Mouse (Mus musculus): ENCODE results near the gene Akr1a1. TPM values are rescaled to one million over a fixed set of nuclear protein-coding genes. Genes with fewer than 3 reads are reported as not detected.

Akr1a1 gene
- polyA plus RNA-seq (2014; fragmentation: Nextera tagmentation; extraction: Ambion mirVana) = 449 and 453 TPM in 2 replicates

DNA sequence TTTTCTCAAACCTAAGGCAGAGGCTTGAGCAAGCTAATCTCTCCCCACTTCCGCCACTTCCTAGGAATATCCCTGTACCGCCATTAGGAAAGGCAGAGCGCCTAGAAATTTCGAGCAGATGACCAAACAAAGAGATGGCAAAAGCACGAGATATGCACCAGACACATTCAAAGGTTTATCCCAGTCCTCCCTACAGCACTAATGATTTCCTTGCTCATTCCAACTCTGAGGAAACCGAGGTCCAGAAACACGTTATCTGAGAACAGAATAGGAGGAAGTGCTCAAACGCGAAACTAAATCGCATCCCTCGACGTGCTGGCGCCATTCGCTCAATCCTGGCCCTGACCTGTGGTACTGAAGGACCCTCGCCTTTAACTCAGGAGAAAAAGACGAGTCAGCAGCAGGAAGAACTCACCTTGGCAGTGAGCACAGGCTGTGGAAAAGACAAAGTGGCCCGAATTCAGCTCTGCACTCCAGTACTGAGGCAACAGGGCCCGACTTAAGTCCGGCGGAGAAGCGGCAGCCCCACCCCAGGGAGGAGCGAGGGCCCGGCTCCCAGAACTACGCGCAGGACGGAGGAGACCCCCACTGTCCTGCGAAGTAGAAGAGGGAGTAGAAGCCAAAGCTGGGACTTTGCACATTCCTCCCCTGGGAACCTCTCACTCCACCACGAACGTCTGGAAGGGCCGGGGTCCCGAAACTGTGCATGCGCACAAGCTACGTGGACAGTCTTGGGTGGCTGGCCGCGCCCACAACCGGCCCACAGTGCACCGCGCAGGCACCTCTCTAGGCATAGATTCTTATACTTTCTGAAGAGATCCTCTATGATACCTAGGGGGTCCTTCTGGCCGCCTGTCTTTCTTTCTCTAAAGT lies at the start of gene Akr1a1:
Akr1a1 (minus strand) TSS at position 757 of the 873 bp plus-strand sequence.
- H3K4me1 ChIP-seq (replicated peaks; ENCODE audit: control insufficient read depth, insufficient read depth, low read length) = peaks cover 17% of the 10 kb centered on the region
- DNase-seq (ENCODE audit: low spot score) (peak; percentile 87), ATAC-seq (replicated peaks; ENCODE audit: low FRiP score) (peak; percentile 98)
- H3K36me3 ChIP-seq (ENCODE audit: control insufficient read depth, insufficient read depth, low read length) = peaks cover 11% of the 10 kb centered on the region
- peak within 1 kb of the TSS; percentile 93 for H3K9ac ChIP-seq (ENCODE audit: low read depth, low read length)
- no peaks in the 10 kb centered on the region for H3K9me3 ChIP-seq (ENCODE audit: control insufficient read depth, low read length)
- no peaks in the 10 kb centered on the region for H3K27me3 ChIP-seq (replicated peaks; ENCODE audit: control insufficient read depth, insufficient read depth, low read length)
- peak within 1 kb of the TSS; percentile 72 for H3K4me2 ChIP-seq
- H3K4me3 ChIP-seq (ENCODE audit: low read depth, low read length) = peak within 1 kb of the TSS; percentile 87
- H3K27ac ChIP-seq (ENCODE audit: low read depth, low read length) = peak within 1 kb of the TSS; percentile 89
- under 1% methylated on average over 39 of the region's 39 CpGs for WGBS

DNA sequence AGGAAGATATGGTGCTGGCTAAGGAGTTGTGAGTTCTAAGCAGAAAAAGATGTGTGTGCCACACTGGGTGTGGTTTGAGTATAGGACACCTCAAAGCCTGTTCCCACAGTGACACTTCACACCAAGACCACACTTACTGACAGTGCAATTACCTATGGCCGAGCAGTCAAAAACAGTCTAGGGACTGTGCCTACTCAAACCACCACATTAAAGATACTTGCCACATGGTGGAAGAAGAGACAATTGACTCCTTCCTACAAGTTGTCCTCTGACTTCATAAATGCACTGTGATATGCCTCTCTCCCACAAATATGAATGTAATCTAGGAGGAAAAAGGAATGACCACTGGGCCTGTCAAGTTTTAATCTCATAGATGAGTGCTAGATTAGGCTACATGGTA lies 49.5 kb upstream of the Akr1a1 start:
- Histone ChIP-seq H3K4me1 (replicated peaks; ENCODE audit: control insufficient read depth, insufficient read depth, low read length) (no peaks in the 10 kb centered on the region), H3K27ac (ENCODE audit: low read depth, low read length) (no peak overlapping the region), H3K27me3 (replicated peaks; ENCODE audit: control insufficient read depth, insufficient read depth, low read length) (no peaks in the 10 kb centered on the region), H3K4me3 (ENCODE audit: low read depth, low read length) (no peak overlapping the region), H3K4me2 (no peak overlapping the region), H3K36me3 (ENCODE audit: control insufficient read depth, insufficient read depth, low read length) (peaks cover 19% of the 10 kb centered on the region; the same call in 1 of the 2 replicates), H3K9ac (ENCODE audit: low read depth, low read length) (no peak overlapping the region), H3K9me3 (ENCODE audit: control insufficient read depth, low read length) (no peaks in the 10 kb centered on the region)
- 81% methylated on average over 1 of the region's 1 CpGs for WGBS
- DNase-seq (ENCODE audit: low spot score) = no peak
- no peak for ATAC-seq (replicated peaks; ENCODE audit: low FRiP score)

DNA sequence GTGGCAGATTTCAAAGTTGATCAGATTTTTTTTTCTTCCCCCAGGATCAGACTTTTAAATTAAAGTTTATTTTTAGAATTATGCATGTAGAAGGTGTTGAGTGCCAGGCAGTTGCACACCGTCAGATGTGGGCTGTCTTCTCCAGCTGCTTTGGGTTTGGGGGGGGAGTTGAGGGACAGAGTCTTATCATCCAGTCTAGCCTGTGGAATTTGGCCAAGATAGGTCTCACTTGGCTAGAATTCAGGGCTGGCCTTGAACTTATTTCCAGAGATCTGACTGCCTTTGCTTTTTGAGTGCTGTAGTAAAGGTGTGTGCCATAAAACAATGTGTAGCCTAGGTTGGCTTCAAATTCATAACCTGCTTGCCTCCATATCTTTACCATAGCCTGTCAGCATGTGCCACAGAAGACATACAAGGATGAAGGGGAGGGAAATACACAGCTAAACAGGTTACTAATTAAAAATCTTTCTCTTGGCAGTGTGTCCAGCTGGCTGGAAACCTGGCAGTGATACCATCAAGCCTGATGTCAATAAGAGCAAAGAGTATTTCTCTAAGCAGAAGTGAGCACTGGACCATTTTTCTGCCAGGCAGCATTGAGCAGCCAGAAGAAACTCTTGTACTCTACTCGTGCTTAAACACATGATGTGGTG lies 47.3 kb upstream of the Akr1a1 start:
- no peak overlapping the region for H3K4me2 ChIP-seq
- no peaks in the 10 kb centered on the region for H3K27me3 ChIP-seq (replicated peaks; ENCODE audit: control insufficient read depth, insufficient read depth, low read length)
- no peak for DNase-seq (ENCODE audit: low spot score)
- WGBS = 60% methylated on average over 2 of the region's 2 CpGs
- no peak overlapping the region for H3K27ac ChIP-seq (ENCODE audit: low read depth, low read length)
- no peak overlapping the region for H3K9ac ChIP-seq (ENCODE audit: low read depth, low read length)
- no peaks in the 10 kb centered on the region for H3K4me1 ChIP-seq (replicated peaks; ENCODE audit: control insufficient read depth, insufficient read depth, low read length)
- no peak overlapping the region for H3K4me3 ChIP-seq (ENCODE audit: low read depth, low read length)
- H3K36me3 ChIP-seq (ENCODE audit: control insufficient read depth, insufficient read depth, low read length) = peaks cover 30% of the 10 kb centered on the region
- no peak for ATAC-seq (replicated peaks; ENCODE audit: low FRiP score)
- no peaks in the 10 kb centered on the region for H3K9me3 ChIP-seq (ENCODE audit: control insufficient read depth, low read length)

DNA sequence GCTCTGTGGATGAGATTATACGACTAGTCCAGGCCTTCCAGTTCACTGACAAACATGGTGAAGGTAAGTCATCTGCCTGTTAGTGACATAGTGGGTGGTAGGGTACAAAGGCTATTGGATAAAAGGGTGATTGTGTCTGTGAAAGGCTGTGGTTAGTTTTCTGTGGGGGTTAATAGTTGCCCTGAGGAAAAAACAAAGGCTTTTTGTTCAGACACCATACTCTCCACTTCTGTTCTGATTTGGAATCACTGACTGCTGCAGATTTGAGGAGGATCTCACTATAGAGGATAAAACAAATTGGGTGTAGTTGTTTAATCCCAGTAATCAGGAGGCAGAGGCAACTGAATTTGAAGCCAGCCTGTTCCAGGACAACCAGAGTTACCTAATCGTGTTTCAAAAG lies 42.3 kb upstream of the Akr1a1 start:
- Histone ChIP-seq H3K4me3 (ENCODE audit: low read depth, low read length) (no peak overlapping the region), H3K9me3 (ENCODE audit: control insufficient read depth, low read length) (no peaks in the 10 kb centered on the region), H3K27ac (ENCODE audit: low read depth, low read length) (no peak overlapping the region), H3K27me3 (replicated peaks; ENCODE audit: control insufficient read depth, insufficient read depth, low read length) (no peaks in the 10 kb centered on the region), H3K36me3 (ENCODE audit: control insufficient read depth, insufficient read depth, low read length) (peaks cover 47% of the 10 kb centered on the region), H3K9ac (ENCODE audit: low read depth, low read length) (no peak overlapping the region), H3K4me1 (replicated peaks; ENCODE audit: control insufficient read depth, insufficient read depth, low read length) (no peaks in the 10 kb centered on the region), H3K4me2 (no peak overlapping the region)
- ATAC-seq (replicated peaks; ENCODE audit: low FRiP score) (no peak), DNase-seq (ENCODE audit: low spot score) (no peak)
- 89% methylated on average over 2 of the region's 2 CpGs for WGBS

DNA sequence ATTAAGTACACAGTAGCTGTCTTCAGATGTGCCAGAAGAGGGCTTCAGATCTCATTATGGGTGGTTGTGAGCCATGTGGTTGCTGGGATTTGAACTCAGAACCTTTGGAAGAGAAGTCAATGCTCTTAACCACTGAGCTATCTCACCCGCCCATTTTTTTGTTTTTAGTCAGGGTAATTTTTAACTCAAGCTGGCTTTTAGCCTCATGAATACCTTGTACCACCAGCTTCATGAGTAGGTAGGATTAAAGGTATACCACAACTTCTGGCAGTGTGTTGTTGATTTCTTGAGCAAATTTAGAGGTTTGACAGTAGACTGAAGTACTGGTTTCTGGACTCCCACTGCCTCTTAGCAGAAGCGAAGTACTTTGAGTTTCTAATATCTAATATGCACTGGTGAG lies 40.7 kb upstream of the Akr1a1 start:
- no peaks in the 10 kb centered on the region for H3K9me3 ChIP-seq (ENCODE audit: control insufficient read depth, low read length)
- 79% methylated on average over 2 of the region's 2 CpGs for WGBS
- H3K27me3 ChIP-seq (replicated peaks; ENCODE audit: control insufficient read depth, insufficient read depth, low read length) = no peaks in the 10 kb centered on the region
- H3K9ac ChIP-seq (ENCODE audit: low read depth, low read length) = no peak overlapping the region
- no peak overlapping the region for H3K4me3 ChIP-seq (ENCODE audit: low read depth, low read length)
- H3K36me3 ChIP-seq (ENCODE audit: control insufficient read depth, insufficient read depth, low read length) = peaks cover 45% of the 10 kb centered on the region
- DNase-seq (ENCODE audit: low spot score) (no peak), ATAC-seq (replicated peaks; ENCODE audit: low FRiP score) (no peak)
- H3K4me2 ChIP-seq = no peak overlapping the region
- peaks cover 2% of the 10 kb centered on the region for H3K4me1 ChIP-seq (replicated peaks; ENCODE audit: control insufficient read depth, insufficient read depth, low read length)
- H3K27ac ChIP-seq (ENCODE audit: low read depth, low read length) = no peak overlapping the region

DNA sequence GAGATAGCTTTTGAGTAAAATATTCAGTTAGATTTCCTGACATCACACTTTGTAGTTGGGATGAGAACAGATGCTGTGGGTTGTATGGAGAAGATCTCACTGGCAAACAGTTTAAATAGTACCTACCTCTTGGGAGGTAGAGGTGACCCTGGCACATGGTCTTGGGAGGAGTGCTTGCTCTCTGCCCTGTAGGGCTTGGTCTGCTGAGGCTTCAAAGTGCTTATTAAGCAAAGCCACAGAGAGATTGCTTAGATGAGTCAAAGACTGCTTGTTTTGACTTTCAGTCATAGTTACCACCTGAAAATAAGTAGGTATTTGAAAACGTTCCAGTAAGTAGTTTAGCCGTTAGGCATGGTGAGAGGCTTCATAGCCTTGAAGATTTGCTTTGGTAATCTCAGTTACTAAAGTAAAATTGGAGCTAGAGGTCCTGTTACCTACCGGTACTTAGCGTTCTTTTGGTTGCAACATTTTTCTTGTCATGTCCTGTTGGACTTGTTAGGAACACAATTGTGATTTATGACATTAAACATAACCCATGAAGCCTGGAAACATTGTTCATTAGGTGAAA lies 37.9 kb upstream of the Akr1a1 start:
- 87% methylated on average over 4 of the region's 4 CpGs for WGBS
- ATAC-seq (replicated peaks; ENCODE audit: low FRiP score) = no peak
- H3K9ac ChIP-seq (ENCODE audit: low read depth, low read length) = no peak overlapping the region
- H3K4me3 ChIP-seq (ENCODE audit: low read depth, low read length) = no peak overlapping the region
- H3K36me3 ChIP-seq (ENCODE audit: control insufficient read depth, insufficient read depth, low read length) = peaks cover 31% of the 10 kb centered on the region
- H3K9me3 ChIP-seq (ENCODE audit: control insufficient read depth, low read length) = no peaks in the 10 kb centered on the region
- H3K4me2 ChIP-seq = no peak overlapping the region
- no peak overlapping the region for H3K27ac ChIP-seq (ENCODE audit: low read depth, low read length)
- no peak for DNase-seq (ENCODE audit: low spot score)
- H3K4me1 ChIP-seq (replicated peaks; ENCODE audit: control insufficient read depth, insufficient read depth, low read length) = peaks cover 18% of the 10 kb centered on the region
- H3K27me3 ChIP-seq (replicated peaks; ENCODE audit: control insufficient read depth, insufficient read depth, low read length) = no peaks in the 10 kb centered on the region

DNA sequence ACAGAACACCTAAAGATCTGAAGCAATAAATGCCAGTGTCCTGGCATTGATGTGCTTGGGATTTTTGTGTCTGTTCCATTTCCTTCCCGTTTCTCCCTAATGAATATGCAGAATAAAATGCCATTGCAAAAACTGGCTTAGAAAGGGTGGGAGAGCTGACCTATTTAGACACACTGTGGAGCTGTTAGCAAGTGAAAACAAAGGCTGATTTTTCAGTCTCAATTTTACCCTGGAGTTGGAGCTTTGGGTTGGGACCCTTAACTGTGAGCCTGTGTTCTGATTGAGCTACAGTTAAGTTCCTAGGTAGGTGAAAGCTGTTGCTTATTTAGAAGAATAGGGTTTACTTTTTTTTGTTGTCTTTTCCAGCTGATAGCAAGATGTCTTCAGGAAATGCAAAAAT lies 35.6 kb upstream of the Akr1a1 start:
- H3K4me2 ChIP-seq = peak overlapping the region; percentile 87
- no peaks in the 10 kb centered on the region for H3K27me3 ChIP-seq (replicated peaks; ENCODE audit: control insufficient read depth, insufficient read depth, low read length)
- ATAC-seq (replicated peaks; ENCODE audit: low FRiP score) (no peak), DNase-seq (ENCODE audit: low spot score) (no peak)
- no peak overlapping the region for H3K27ac ChIP-seq (ENCODE audit: low read depth, low read length)
- H3K9me3 ChIP-seq (ENCODE audit: control insufficient read depth, low read length) = no peaks in the 10 kb centered on the region
- H3K4me3 ChIP-seq (ENCODE audit: low read depth, low read length) = peak overlapping the region; percentile 72
- H3K9ac ChIP-seq (ENCODE audit: low read depth, low read length) = peak overlapping the region; percentile 78
- peaks cover 25% of the 10 kb centered on the region for H3K36me3 ChIP-seq (ENCODE audit: control insufficient read depth, insufficient read depth, low read length)
- 43% methylated on average over 1 of the region's 1 CpGs for WGBS
- H3K4me1 ChIP-seq (replicated peaks; ENCODE audit: control insufficient read depth, insufficient read depth, low read length) = peaks cover 30% of the 10 kb centered on the region

DNA sequence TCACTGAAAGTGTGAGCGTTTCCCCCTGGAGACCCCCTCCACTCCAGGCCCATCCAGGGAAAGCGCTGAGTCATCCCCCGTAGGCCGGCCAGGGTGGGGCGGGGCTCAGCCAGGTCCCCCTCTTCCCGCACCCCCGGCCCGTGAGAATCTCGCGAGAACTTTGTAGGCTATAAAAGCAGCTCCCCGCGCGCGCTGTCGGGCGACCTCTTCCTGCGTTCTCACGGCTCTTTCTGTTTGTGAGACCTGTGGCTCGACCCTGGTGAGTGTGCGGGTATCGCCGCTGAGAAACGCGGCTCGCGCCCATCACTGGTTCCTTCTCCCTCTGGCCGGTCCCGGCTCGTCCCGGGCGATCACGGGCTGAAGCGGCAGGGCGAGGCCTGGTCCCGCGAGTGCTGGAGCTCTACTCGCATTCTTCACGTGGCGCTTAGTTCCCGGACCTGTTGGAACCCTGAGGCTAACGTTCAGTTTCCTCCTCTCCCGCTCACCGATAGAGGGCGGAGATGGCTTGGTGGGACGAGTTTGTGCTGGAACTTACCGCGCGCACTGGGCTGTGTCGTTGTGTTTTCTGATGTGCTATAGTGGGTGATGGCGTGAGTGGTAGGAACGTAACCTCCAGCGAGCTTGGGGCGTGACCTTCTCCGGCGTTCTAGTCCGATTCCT lies 34.1 kb upstream of the Akr1a1 start, which contains the start of gene Prdx1:
Prdx1 (plus strand) TSS at position 143 of the 660 bp plus-strand sequence.
- Histone ChIP-seq H3K9me3 (ENCODE audit: control insufficient read depth, low read length) (no peaks in the 10 kb centered on the region), H3K27ac (ENCODE audit: low read depth, low read length) (peak within 1 kb of the TSS; percentile 89), H3K4me1 (replicated peaks; ENCODE audit: control insufficient read depth, insufficient read depth, low read length) (peaks cover 30% of the 10 kb centered on the region), H3K27me3 (replicated peaks; ENCODE audit: control insufficient read depth, insufficient read depth, low read length) (no peaks in the 10 kb centered on the region), H3K4me2 (peak within 1 kb of the TSS; percentile 87), H3K9ac (ENCODE audit: low read depth, low read length) (peak within 1 kb of the TSS; percentile 78), H3K36me3 (ENCODE audit: control insufficient read depth, insufficient read depth, low read length) (peaks cover 14% of the 10 kb centered on the region; the same call in 1 of the 2 replicates), H3K4me3 (ENCODE audit: low read depth, low read length) (peak within 1 kb of the TSS; percentile 72)
- ATAC-seq (replicated peaks; ENCODE audit: low FRiP score) = peak; percentile 86
- under 1% methylated on average over 56 of the region's 56 CpGs for WGBS
- peak; percentile 98 for DNase-seq (ENCODE audit: low spot score)

Data from liver, embryonic 11.5 days (tissue).